Mouse (Mus musculus) heart, embryonic 15.5 days (tissue): ENCODE results near the gene Arhgap25. TPM values are rescaled to one million over a fixed set of nuclear protein-coding genes. Genes with fewer than 3 reads are reported as not detected.
A peak's percentile ranks its signal among the peaks of the same experiment; 100 is the strongest.
"Not testable (repeated sequence)": the region's sequence is repeated elsewhere in the genome, so short reads cannot be mapped to it uniquely, and the experiment has no call there.

ENCODE experiments used
- ATAC-seq: fragments of 200-750 bp; cut with Nextera tagmentation; replicated peaks from 2 replicates; pipeline ENCODE4 v1.8.0; 2017; ENCODE audit warnings: low read depth, moderate TSS enrichment; ENCODE audit not compliant: insufficient number of reproducible peaks, insufficient read depth, low FRiP score
- H3K27ac ChIP-seq: fragments of 300-500 bp; sonication (generic); 2 replicates; pipeline ENCODE4 v1.5.1; 2015; ENCODE audit warnings: mild to moderate bottlenecking, inconsistent platforms
- H3K27me3 ChIP-seq: fragments of 300-500 bp; sonication (generic); 2 replicates; pipeline ENCODE4 v1.6.1; 2015; ENCODE audit warnings: inconsistent platforms
- H3K36me3 ChIP-seq: fragments of 300-500 bp; sonication (generic); 2 replicates; pipeline ENCODE4 v1.6.1; 2015; ENCODE audit warnings: mild to moderate bottlenecking, inconsistent platforms
- H3K4me1 ChIP-seq: fragments of 300-500 bp; sonication (generic); replicated peaks from 2 replicates; pipeline ENCODE4 v1.6.1; 2015; ENCODE audit warnings: inconsistent platforms
- H3K4me2 ChIP-seq: fragments of 300-500 bp; sonication (generic); 2 replicates; pipeline ENCODE4 v1.6.1; 2015; ENCODE audit warnings: inconsistent platforms, mild to moderate bottlenecking, moderate library complexity
- H3K4me3 ChIP-seq: fragments of 300-500 bp; sonication (generic); 2 replicates; pipeline ENCODE4 v1.5.1; 2015; ENCODE audit warnings: mild to moderate bottlenecking, inconsistent platforms
- H3K9ac ChIP-seq: fragments of 300-500 bp; sonication (generic); 2 replicates; pipeline ENCODE4 v1.6.1; 2015; ENCODE audit warnings: mild to moderate bottlenecking, inconsistent platforms
- H3K9me3 ChIP-seq: fragments of 300-500 bp; sonication (generic); replicated peaks from 2 replicates; pipeline ENCODE4 v1.6.1; 2016; ENCODE audit warnings: inconsistent platforms
- WGBS: fragments of 180-500 bp; shearing (Covaris S2); methylation state at CpG from one replicate; pipeline ENCODE4 v1.1.7; 2015; ENCODE audit warnings: mixed read lengths; 5-methylcytosine and 5-hydroxymethylcytosine counted together
- polyA plus RNA-seq: library from polyadenylated mRNA; unstranded; fragments of >200 nt; fragmentation: Nextera tagmentation; extraction: Ambion mirVana; gene quantifications from 2 replicates; pipeline ENCODE4 v1.2.1, GENCODE M21; 2015

The Arhgap25 gene
- polyA plus RNA-seq = 3.5 and 4.7 TPM in 2 replicates

DNA sequence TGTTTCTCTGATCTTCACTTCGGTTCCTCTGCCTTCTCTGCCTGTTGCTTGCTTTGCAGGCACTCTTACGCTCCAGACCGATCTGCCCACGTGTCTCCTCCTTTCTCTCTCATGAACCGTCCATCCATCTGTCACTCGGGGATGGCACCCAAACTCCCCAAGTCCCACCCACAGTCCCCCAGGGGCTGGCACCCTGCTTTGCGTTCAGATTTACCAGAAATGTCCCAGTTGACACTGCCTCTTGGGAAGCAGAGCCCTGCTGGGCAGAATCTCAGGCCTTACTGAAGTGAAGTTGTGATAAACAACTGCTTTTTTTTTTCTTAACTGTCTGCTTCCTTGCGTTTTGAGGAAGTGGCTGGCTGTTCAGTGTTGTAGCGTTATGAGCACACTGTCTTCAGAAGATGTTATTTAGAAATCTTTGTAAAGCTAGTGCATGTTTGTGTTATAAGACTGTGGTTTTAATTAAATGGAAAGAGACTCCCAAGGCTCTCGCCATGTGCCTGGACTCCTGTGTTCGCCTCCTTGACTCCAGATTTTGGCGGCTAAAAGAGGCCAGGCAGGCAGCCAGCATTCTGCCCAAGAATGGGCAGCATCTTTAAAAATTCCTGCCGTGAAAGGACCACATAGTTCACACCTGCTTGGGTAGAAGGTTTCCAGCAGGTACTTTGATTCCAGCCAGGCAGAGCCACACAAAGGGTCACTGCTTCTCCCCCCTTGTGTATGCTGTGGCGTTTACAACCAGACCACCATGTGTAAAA is at the start of gene Arhgap25:
TSS of gene Arhgap25 (minus strand) at position 307 of the 758 bp plus-strand sequence.
- no peaks in the 10 kb centered on the region for H3K9me3 ChIP-seq
- no peak within 1 kb of the TSS; the same call in 1 of the 2 replicates for H3K4me2 ChIP-seq
- H3K4me3 ChIP-seq = no peak within 1 kb of the TSS; the same call in 1 of the 2 replicates
- no peak within 1 kb of the TSS for H3K27ac ChIP-seq
- peaks cover 9% of the 10 kb centered on the region for H3K27me3 ChIP-seq
- H3K9ac ChIP-seq = no peak within 1 kb of the TSS
- H3K36me3 ChIP-seq = no peaks in the 10 kb centered on the region
- 0 out of 2 replicates have a peak, but pooled peaks cover 3% of the 10 kb centered on the region for H3K4me1 ChIP-seq
- no peak for ATAC-seq
- 53% methylated on average over 14 of the region's 14 CpGs for WGBS

DNA sequence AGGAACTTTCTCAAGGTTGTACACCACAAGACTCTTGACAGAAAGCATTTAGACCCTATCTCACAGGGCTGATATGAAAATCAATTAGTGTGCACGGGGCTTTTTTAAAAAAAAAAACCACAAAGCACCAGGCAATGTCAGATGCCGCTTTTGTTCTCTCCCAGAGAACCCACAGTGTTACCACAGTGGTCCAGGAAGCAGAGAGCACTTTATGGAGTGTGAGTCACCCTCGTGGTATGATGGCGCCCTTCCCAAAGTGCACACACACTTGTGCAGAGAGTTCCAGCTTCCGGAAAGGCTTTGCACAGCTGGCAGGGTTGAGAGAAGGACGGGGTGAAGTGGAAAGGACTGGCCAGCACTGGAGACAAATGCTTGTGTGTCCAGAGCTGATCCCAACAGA is 49.4 kb upstream of the Arhgap25 start:
- Histone ChIP-seq H3K27me3 (peaks cover 23% of the 10 kb centered on the region), H3K27ac (peak overlapping the region; percentile 54), H3K4me2 (no peak overlapping the region), H3K36me3 (no peaks in the 10 kb centered on the region), H3K9ac (no peak overlapping the region), H3K9me3 (no peaks in the 10 kb centered on the region), H3K4me1 (peaks cover 23% of the 10 kb centered on the region), H3K4me3 (no peak overlapping the region)
- ATAC-seq = peak; percentile 73
- 17% methylated on average over 6 of the region's 6 CpGs for whole genome bisulfite sequencing

DNA sequence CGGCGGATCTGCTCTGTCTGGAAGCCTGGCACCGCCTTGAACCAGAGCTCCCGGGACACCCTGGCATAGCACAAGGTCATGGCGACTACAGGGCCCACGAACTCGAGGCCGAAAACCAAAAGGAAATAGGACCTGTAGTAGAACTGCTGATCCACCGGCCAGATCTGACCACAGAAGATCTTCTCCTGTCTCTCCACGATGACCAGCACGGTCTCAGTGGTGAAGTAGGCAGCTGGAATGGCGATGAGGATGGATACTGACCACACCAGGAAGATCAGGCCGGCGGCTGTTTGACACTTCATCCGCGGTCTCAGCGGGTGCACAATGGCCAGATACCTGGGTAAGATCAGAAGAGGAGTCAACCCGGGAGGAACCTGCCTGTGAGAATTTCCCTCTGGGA is 48.5 kb upstream of the Arhgap25 start:
- no peak overlapping the region for H3K9ac ChIP-seq
- WGBS = 83% methylated on average over 18 of the region's 18 CpGs
- H3K4me3 ChIP-seq = no peak overlapping the region
- H3K27me3 ChIP-seq = peaks cover 14% of the 10 kb centered on the region
- peaks cover 25% of the 10 kb centered on the region for H3K4me1 ChIP-seq
- ATAC-seq = no peak
- H3K27ac ChIP-seq = no peak overlapping the region
- no peaks in the 10 kb centered on the region for H3K9me3 ChIP-seq
- no peak overlapping the region for H3K4me2 ChIP-seq
- no peaks in the 10 kb centered on the region for H3K36me3 ChIP-seq

DNA sequence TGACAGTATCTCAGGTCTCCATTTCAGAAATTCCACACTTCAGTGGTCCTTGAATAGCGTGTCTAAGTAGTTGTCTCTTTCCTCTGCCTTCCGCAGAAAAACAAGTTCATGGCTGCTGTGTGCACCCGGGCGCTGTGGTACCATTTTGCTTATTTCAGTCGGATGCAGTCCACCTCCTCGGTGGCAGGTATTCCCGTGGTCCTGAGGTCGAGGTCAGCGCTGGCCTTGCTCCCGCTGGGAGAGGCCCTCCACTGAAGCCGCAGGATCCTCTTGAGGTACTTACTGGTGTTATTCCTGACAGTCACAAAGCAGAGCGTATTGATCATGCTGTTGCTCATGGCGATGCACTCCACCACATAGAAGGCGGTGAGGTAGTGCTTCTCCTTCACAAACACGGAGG is 48.0 kb upstream of the Arhgap25 start:
- no peak overlapping the region for H3K4me3 ChIP-seq
- 79% methylated on average over 15 of the region's 15 CpGs for WGBS
- no peak overlapping the region for H3K27ac ChIP-seq
- H3K36me3 ChIP-seq = no peaks in the 10 kb centered on the region
- H3K4me2 ChIP-seq = no peak overlapping the region
- H3K4me1 ChIP-seq = peaks cover 26% of the 10 kb centered on the region
- no peak for ATAC-seq
- no peaks in the 10 kb centered on the region for H3K9me3 ChIP-seq
- H3K9ac ChIP-seq = no peak overlapping the region
- H3K27me3 ChIP-seq = peaks cover 12% of the 10 kb centered on the region

DNA sequence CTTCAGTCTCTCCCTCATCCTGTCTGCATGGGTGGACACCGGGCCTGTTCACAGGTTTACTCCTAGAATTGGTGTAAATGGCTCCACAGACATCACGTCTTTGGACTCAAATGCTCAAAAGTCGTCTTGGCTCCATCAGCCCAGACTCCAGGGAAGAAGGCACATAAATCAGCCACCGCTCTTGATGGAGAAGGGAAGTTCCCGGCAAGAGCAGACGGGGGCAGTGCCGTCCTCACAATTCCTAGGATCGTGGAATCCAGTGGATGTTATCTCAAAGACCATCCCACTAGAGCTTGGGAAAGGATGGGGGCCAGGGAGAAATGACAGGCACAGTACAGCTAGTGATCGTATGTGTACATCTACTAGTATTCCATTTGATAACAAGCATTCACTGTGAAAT is 45.2 kb upstream of the Arhgap25 start:
- peaks cover 12% of the 10 kb centered on the region for H3K27me3 ChIP-seq
- no peak overlapping the region for H3K4me3 ChIP-seq
- no peak overlapping the region for H3K27ac ChIP-seq
- no peaks in the 10 kb centered on the region for H3K36me3 ChIP-seq
- H3K9ac ChIP-seq = no peak overlapping the region
- no peaks in the 10 kb centered on the region for H3K9me3 ChIP-seq
- no peak for ATAC-seq
- H3K4me1 ChIP-seq = peaks cover 19% of the 10 kb centered on the region
- no peak overlapping the region for H3K4me2 ChIP-seq
- WGBS = 30% methylated on average over 9 of the region's 9 CpGs

DNA sequence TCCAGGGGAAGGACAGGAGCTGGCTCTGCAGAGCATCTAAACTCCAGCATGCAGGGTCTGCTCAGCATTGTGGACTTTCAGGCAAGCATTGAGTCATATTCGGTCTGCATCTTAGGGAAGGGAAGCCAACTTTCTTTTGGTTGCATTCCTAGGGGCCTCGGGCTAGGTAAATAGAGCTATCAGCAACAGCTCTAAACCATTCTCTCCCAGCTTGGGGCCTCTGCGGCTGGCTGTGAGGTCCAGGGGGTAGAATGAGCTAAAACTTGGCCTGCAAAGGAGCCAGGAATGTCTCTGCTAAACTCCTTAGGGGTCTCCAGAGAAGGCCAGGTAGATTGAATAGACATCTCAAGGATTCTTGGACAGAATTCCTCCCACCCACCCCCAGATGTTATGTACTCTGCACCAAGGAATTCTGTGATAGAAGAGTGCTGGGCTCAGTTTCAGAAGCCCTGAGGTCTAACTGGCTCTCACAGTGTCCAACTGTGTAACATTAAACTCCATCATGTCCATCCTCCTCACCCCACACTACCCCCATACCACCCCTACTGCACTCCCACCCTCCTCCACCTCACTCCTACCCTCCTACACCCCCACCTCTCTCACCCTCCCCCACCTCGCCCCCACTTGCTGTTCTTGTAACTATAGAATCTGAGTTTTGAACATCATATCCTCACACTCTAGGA is 43.7 kb upstream of the Arhgap25 start:
- Histone ChIP-seq H3K4me1 (peaks cover 5% of the 10 kb centered on the region; the same call in 1 of the 2 replicates), H3K36me3 (no peaks in the 10 kb centered on the region), H3K4me2 (no peak overlapping the region), H3K9ac (no peak overlapping the region), H3K9me3 (no peaks in the 10 kb centered on the region), H3K27ac (no peak overlapping the region), H3K27me3 (peaks cover 12% of the 10 kb centered on the region), H3K4me3 (no peak overlapping the region)
- no peak for ATAC-seq
- WGBS = 30% methylated on average over 4 of the region's 4 CpGs

DNA sequence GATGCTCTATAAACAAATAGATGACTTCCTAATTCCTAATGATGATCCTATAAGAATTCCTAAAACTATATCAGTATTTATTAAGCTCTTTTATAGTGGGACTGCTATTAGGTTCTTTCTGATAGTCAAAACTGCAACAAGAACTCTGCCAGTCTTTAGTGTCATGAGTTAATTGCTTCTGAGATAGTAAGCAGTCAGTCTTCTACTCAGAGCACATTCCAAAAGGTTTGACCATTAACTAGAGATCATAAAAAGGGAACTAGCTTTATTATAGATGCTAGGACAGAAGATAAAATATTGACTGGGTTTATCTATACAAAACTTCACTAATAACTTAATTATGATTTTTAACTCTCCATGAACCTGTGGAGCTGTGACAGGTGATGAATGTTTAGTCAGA is 38.8 kb upstream of the Arhgap25 start:
- not testable (repeated sequence) for H3K27ac ChIP-seq, ATAC-seq, H3K9ac ChIP-seq

DNA sequence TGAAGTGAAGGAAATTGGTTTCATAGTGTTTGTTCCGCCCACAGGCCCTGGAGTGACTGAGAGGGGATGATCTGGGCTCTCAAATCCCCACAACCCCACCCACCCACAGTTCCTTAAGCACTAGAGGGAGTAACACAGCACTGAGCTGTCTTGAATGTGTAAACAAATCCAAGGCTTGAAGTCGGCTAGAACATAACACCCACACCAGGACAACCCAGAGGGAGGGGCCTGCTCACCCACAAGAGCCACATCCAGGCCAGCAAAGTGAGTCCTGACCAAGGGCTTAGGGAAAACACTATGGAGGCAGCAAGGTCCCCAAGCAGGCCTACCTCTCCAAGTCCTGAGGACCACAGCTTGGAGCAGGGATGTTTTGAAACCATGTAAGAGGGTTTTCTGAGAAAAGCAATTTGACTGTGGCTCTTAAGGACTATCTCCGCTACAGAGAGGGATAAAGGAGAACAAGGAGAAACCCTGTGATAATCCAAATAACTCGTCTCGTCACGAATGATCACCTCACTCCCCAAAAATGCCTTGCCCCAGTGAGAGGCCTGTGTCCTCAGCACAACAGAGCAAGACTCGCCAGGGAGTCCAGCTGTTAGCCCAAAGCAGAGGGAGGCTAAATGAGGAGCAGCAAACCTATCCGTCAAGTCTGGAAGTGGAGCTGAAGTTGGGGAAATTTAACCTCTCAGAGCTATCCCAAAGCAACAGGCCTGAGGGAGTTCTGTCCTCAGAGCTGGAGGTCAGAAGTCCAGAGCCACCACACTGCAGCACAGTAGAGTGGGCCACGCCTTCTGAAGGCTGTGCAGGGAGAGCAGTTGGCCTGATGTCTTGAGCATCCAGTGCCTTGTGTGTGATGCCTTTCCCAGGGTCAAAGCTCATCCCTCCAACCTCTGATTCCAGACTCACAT is 34.9 kb upstream of the Arhgap25 start:
- Histone ChIP-seq H3K9ac (no peak overlapping the region), H3K4me3 (no peak overlapping the region), H3K4me2 (no peak overlapping the region), H3K4me1 (no peaks in the 10 kb centered on the region), H3K36me3 (no peaks in the 10 kb centered on the region), H3K27me3 (no peaks in the 10 kb centered on the region), H3K27ac (no peak overlapping the region), H3K9me3 (no peaks in the 10 kb centered on the region)
- 56% methylated on average over 9 of the region's 9 CpGs for WGBS
- ATAC-seq = no peak

More for the DNA sequence above, 38.8 kb upstream of the Arhgap25 start:
- H3K36me3 ChIP-seq, H3K4me3 ChIP-seq, H3K9me3 ChIP-seq, H3K4me1 ChIP-seq, H3K4me2 ChIP-seq, H3K27me3 ChIP-seq: not testable (repeated sequence)

DNA sequence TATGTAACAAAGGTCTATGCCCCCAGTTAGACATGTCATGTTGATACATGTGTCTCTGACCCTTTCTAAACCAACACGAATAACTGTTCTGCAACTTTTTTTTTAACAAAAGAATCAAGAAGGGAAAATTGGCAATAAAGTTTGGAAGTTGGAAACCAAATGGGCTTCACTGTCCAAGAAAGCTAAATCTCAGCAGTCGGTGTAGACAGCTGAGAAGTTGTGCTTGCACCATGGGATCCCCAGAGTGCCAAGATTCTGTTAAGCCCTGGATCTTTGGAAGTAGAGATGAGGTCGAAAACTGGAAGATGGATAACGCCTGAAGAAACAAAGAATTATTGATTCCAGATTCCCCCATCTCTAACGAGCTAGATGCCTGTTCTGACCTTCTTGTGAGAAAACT is 32.1 kb upstream of the Arhgap25 start:
- H3K9ac ChIP-seq = no peak overlapping the region
- no peaks in the 10 kb centered on the region for H3K4me1 ChIP-seq
- ATAC-seq = no peak
- WGBS = 61% methylated on average over 5 of the region's 5 CpGs
- no peaks in the 10 kb centered on the region for H3K9me3 ChIP-seq
- H3K4me2 ChIP-seq = no peak overlapping the region
- no peak overlapping the region for H3K4me3 ChIP-seq
- H3K27me3 ChIP-seq = no peaks in the 10 kb centered on the region
- no peaks in the 10 kb centered on the region for H3K36me3 ChIP-seq
- no peak overlapping the region for H3K27ac ChIP-seq

DNA sequence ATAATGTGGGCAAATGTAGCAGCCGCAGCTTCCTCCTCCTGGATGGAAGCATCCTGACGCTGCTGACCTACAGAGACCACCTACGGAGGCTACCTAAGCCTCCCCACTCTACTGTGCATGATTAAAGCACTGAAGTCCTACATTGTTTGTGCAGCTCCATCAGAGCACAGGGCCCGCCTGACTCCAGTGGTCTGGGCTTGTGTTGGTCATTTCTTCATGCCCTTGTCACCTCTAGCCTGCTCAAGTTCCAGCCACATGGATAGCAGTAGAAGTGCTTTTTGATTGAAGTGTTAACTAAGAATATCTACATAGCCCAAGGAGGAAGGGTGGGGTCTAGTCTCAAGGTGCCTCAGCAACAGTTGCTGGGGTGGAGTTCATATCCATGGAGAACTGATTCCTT is 31.3 kb upstream of the Arhgap25 start:
- Histone ChIP-seq H3K36me3 (no peaks in the 10 kb centered on the region), H3K4me3 (no peak overlapping the region), H3K27me3 (no peaks in the 10 kb centered on the region), H3K27ac (no peak overlapping the region), H3K4me2 (no peak overlapping the region), H3K4me1 (no peaks in the 10 kb centered on the region), H3K9ac (no peak overlapping the region), H3K9me3 (no peaks in the 10 kb centered on the region)
- WGBS = 92% methylated on average over 4 of the region's 4 CpGs
- ATAC-seq = no peak

DNA sequence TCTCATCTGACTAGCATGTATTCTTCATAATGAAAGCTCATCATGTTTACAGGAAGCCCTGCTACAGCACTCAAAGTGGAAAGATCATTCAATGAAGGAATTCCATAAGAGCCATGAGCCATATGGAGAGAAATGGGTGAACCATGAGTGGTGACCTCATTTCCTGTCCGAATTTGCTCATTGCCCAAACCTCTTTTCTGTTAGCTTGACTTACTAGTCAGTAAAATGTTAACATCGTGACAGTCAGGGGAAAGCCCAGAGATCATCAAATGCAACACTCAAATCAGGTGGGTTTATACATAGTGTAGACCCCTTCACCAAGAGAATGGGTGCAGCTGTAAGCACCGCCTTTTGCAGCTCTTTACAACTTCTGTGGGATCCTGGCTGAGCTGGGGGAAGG is 20.7 kb upstream of the Arhgap25 start:
- Histone ChIP-seq H3K4me3 (no peak overlapping the region), H3K27me3 (no peaks in the 10 kb centered on the region), H3K9me3 (no peaks in the 10 kb centered on the region), H3K9ac (no peak overlapping the region), H3K4me1 (no peaks in the 10 kb centered on the region), H3K27ac (no peak overlapping the region), H3K4me2 (no peak overlapping the region), H3K36me3 (no peaks in the 10 kb centered on the region)
- WGBS = 75% methylated on average over 3 of the region's 3 CpGs
- no peak for ATAC-seq
